Mouse (Mus musculus) v-Abl transformed pro-B cells (cell line): ENCODE measurements around the gene Slc5a10.

ENCODE experiments used
- in situ Hi-C, 2 experiments: fragments of 400-800 bp; cut with MboI; formaldehyde crosslinking; loops; one replicate each; pipeline ENCODE4 v1.15.1; 2025; ENCODE audit not compliant: unreplicated experiment in 2 of 2

The Slc5a10 gene

GRCm38 (mm10) chr11:61720636-61721035 is at the start of gene Slc5a10:
TSS of gene Slc5a10 (minus strand) at chr11:61720826.
- in situ Hi-C loops: no loop called here

- in situ Hi-C loops: loop anchor here in 1 of 2 experiments (25.0 kb wide), 1 partner anchor 1949 kb away; the partner anchor contains the start of gene Flcn
Observed at GRCm38 (mm10) chr11:61761584-61762407, 41.2 kb upstream of the Slc5a10 start, which contains the start of gene Prpsap2. TSS of gene Prpsap2 (minus strand) at chr11:61762088.

DNA sequence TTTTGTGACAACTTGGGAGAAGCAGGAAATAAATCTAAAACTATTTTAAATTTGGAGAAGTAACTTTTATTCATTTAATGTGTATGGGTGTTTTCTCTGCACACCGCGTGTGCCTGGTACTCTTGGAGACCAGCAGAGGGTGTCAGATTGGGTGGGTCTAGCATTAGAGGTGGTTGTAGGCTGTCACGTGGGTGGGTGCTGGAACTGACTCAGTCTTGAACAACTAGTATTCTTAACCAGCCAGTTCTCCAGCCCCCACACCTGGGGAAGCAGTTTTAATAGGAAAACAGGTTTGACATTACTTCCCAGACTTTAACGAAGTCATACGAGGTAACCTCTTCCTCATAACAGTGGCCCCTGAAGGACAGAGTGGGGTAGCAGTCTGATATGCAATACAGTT is 39.9 kb upstream of the Slc5a10 start:
- in situ Hi-C loops: loop anchor here in 1 of 2 experiments (25.0 kb wide), 1 partner anchor 1948 kb away; the partner anchor contains the start of gene Flcn

- in situ Hi-C loops: loop anchor here in 1 of 2 experiments (25.0 kb wide), 1 partner anchor 1945 kb away; the partner anchor contains the start of gene Flcn
Observed at GRCm38 (mm10) chr11:61757151-61757550, 36.5 kb upstream of the Slc5a10 start.

DNA sequence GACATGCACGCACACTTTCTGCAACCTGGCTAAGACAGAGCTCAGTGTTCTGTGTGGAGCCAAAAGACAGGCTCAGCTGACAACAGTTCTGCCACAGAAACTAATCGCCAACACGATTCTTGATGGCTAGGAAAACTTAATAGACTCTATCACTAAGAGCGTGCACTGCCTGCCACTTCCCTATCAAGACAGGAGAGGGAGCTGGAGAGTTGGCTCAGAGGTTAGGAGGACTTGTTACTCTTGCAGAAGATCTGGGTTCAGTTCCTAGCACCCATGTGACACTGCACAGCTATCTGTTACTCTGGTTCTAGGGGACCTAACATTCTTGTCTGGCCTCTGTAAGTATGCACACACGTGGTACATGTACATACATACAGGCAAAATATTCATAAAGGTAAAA is 31.0 kb upstream of the Slc5a10 start:
- in situ Hi-C loops: loop anchor here in 1 of 2 experiments (25.0 kb wide), 1 partner anchor 1939 kb away; the partner anchor contains the start of gene Flcn

DNA sequence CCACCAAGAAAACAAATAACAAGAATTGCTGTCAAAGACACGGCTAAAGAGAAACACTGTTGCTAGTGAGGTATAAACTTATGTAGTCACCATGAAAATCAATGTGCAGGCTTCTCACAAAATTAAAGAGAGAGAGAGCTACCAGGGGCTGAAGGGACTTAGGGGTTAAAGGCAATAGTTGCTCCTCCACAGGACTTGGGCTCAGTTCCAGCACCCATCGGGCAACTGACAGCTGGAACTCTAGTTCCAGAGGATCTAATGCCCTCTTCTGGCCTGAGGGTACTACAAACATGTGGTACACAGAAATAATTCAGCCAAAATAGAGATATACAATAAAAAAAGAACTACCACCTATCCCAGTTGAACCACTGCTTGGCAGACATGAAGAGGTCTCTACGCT is 26.5 kb upstream of the Slc5a10 start:
- in situ Hi-C loops: no loop called here

- in situ Hi-C loops: no loop called here
Observed at GRCm38 (mm10) chr11:61745781-61746180, 25.2 kb upstream of the Slc5a10 start.

DNA sequence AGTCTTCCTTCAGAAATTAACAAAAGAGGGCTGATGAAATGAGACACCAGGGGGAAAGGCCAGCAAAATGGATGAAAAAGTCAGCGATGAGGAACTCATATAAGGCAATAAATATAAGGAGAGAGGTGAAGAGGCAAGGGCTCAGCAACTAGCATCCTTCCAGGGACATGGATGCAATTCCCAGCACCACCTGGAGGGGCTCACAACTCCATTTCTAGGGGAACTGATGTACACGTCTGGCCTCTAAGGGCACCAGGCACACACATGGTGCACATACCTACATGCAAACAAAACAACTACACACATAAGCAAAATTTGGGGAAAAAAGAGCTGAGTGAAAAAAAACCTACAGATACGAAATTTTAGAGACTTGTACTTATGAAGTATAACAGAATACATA is 23.8 kb upstream of the Slc5a10 start:
- in situ Hi-C loops: no loop called here

DNA sequence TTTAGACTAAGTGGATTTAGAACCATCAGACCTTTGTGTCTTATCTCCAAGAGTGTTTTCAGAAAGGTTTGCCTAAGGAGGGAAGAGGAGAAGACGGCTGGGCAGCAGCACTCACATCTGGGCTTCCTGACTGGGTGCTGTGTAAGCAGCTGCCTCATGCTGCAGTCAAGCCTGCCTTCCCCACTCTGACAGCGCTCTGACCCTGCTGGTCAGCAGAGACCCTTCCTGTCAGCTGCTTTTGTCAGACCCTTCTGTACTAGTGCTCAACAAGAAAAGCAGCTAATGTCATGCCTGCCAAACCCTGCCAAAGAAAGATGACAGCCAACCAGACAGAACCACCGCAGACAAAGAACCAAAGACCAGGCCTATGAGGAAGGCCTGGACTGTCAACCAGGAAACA is 23.1 kb upstream of the Slc5a10 start:
- in situ Hi-C loops: no loop called here

- in situ Hi-C loops: no loop called here
Observed at GRCm38 (mm10) chr11:61740500-61740899, 19.9 kb upstream of the Slc5a10 start.

DNA sequence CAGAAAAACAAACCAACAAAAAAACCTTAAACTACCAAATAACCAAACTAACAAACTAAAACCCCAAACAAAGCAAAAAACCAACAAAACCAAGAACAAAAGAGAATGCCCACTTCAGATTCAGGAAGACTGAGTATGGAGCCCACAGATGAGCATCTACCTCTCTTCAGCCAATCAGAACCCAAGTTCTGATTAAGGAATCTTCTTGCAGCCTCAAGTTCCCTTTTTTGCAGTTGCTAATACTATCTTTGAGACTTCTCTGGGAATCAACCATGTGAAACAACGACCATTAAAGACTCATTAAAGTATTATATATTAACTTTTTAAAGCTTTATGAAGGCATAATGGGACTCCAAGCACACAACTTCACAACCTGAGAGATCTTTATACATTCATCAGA is 16.7 kb upstream of the Slc5a10 start:
- in situ Hi-C loops: no loop called here

DNA sequence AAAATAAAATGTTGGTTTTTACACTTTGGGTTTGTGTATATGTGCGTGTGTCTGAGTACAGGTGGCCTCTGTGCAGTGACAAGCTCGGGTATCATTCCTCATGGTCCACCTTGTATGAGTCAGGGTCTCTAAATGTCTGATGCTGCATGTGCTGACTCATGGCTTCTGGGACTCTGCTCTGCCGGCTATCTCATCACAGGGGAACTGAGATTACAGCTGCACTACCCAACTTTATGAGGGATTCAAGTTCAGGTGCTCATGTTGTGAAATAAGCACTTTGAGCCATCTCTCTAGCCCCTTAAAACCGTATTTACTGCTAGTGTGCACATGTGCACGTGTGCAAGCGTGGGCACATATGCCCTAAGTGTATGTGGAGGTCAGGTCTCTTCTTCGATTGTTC is 12.0 kb upstream of the Slc5a10 start:
- in situ Hi-C loops: no loop called here

GRCm38 (mm10) chr11:61728037-61728436 is 7.4 kb upstream of the Slc5a10 start:
- in situ Hi-C loops: no loop called here

- in situ Hi-C loops: no loop called here
Observed at GRCm38 (mm10) chr11:61722077-61722476, 1.5 kb upstream of the Slc5a10 start.

DNA sequence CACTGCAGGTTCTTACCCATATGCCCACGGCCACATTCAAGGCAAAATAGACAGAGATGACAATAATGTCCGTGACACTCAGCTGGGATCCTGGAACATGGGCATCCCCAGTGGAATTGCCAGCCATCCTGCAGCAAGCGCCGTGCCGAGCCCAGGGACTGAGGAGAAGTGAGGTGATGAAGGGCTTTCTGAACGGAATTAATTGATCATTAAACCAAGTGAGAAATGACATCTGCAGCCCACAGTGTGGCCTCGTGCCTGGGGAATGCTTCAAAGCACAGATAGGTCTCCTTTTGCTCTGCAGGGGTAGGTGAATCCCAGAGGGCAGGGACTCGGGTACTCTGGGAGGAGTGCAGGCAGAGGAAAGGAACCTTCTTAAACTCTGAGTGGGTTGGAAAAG is 800 bp downstream of the Slc5a10 start:
- in situ Hi-C loops: loop anchor here (5.0 to 10.0 kb wide), 7 partner anchors 93 to 528 kb away; partner anchors contain the start of gene B9d1 (in 2 of the 2)

DNA sequence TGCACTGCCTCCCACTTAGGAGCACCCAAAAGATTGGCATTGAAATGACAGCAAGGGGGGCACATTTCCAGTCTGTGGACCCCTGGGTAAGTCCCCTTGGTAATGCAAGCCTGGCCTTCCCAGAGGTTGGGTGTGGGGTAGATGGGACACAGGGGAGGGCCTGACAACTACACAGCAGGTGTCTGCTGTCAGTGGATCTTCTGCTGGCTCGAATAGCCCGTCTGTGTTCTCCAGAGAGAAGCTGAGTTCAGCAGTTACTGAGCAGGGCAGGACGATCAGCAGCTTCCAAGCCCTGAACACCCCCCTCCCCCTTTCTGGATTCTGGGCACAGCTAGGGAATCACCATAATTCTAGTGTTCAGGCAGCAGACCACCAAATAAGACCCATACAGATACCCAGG is 1.2 kb downstream of the Slc5a10 start:
- in situ Hi-C loops: loop anchor here (5.0 to 10.0 kb wide), 7 partner anchors 92 to 527 kb away; partner anchors contain the start of gene B9d1 (in 2 of the 2)

- in situ Hi-C loops: loop anchor here (5.0 to 10.0 kb wide), 7 partner anchors 91 to 526 kb away; partner anchors contain the start of gene B9d1 (in 2 of the 2)
Observed at GRCm38 (mm10) chr11:61717990-61718389, 2.6 kb downstream of the Slc5a10 start.

GRCm38 (mm10) chr11:61715130-61715529 is 5.5 kb downstream of the Slc5a10 start:
- in situ Hi-C loops: loop anchor here (5.0 to 10.0 kb wide), 7 partner anchors 88 to 523 kb away; partner anchors contain the start of gene B9d1 (in 2 of the 2)

DNA sequence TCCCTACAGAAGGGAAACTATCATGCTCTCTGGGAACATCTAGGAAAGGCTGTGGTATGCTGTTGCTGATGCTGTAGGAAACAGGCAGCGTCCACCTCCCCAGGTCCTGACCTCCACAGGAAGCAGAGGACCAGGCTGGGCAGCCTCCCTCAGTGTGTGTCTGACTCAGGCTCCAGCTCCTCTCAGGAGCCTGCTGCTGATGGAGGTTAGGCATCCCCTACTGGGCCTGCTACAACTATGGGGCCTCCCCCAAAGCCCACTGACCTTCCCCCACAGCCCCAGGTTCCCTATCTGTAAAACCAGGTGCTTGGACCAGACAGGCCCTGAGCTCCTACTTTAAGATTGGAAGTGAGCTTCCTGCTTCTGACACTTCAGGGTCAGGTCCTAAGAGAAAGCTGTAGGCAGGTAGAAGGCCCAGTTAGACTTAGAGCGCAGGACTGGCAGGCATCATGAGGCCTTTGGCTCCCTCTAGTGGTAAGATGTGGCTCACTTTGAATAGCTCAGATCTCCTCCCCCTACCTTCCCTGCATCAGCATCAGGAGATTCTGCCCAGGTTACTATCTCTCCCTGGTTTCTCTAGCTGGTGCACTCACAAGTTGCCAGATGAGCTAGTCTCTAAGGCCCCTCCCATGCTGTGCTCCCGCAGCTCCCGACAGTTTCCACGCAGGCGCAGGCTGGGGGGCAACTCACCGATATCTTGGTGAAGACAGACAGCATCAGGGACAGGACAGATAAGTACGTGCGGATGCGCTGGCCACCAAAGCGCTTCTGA is 6.1 kb downstream of the Slc5a10 start:
- in situ Hi-C loops: loop anchor here (5.0 to 10.0 kb wide), 7 partner anchors 87 to 522 kb away; partner anchors contain the start of gene B9d1 (in 2 of the 2)

DNA sequence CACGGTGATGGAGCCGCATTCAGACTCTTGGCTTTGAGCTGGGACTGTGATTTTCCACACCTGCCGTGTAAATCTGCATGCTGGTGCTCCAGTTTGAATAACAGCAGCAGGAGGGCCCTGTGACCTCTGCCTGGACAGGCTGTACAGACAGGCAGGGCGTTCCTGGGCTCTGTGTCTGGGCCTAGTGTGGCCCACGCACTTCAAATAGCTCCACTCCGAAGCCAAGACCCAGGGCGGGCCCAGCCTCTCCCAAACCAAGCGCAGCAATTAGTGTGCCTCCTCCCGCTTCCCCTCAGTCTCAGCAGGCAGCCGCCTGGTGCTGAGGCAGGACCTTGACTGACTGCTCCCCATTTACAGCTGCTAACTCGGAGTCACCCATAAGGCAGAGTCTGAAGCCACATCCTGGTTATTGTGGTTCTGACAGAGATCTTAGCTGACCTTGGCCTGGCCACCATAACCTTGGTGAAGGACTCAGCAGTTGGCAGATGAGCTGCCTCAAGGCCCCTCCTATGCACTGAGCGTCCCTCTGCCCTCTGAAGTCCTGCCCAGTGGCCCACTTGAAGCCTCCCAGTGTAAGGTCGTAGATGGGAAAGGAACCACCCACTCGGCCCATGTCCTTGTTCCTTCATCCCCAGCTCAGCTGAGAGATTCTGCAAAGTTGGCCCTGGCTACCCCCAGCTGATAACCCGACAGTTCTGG is 7.3 kb downstream of the Slc5a10 start:
- in situ Hi-C loops: loop anchor here (10.0 kb wide), 2 partner anchors 209 to 519 kb away; partner anchors contain the start of gene B9d1 (in 1 of the 2)
